33 mouse cellular contexts compared by ENCODE assay signal in genomic region chr1:143631337-143631736, GRCm38 (mm10). TPM values are rescaled to one million over a fixed set of nuclear protein-coding genes. Genes with fewer than 3 reads are reported as not detected.
DNase-seq lines count a peak whose midpoint lies in the region; ATAC-seq and TF ChIP-seq lines count a peak whose summit lies in the region.
"Had no signal": no experiment of that assay in that cellular context is flagged by ENCODE, and none has a peak within 500 bp of the region (broad histone marks: within the 10 kb centered on the region; RNA-seq: fewer than 3 reads in every experiment).

No protein-coding gene starts in this region.

- no peak for TF ChIP-seq EP300 in liver, postnatal 0 days (IDR thresholded peaks at IDR 0.05; ENCODE audit: low read depth)

- H3K9me3 ChIP-seq in liver, embryonic 12.5 days (replicated peaks) = no peaks in the 10 kb centered on the region
- no peaks in the 10 kb centered on the region for H3K9me3 ChIP-seq in liver, postnatal 0 days (ENCODE audit: low read length)
- H3K9me3 ChIP-seq: embryonic facial prominence, embryonic 12.5 days; G1E; heart, embryonic 10.5 days; heart, embryonic 15.5 days; limb, embryonic 12.5 days; midbrain, embryonic 10.5 days; midbrain, embryonic 15.5 days; neural tube, embryonic 15.5 days; stomach, embryonic 15.5 days had no signal

- ATAC-seq in liver, embryonic 12.5 days = peak; percentile 64
- peak; percentile 75 for ATAC-seq in liver, postnatal 0 days
- no peak for ATAC-seq in granulocyte monocyte progenitor cell, adult 5-6 weeks (replicated peaks; ENCODE audit: poor library complexity, severe bottlenecking)
- ATAC-seq: forebrain, embryonic 16.5 days; hindbrain, embryonic 16.5 days; midbrain, embryonic 15.5 days; Patski had no signal

- no peaks in the 10 kb centered on the region for H3K27me3 ChIP-seq in liver, embryonic 12.5 days (replicated peaks)
- no peaks in the 10 kb centered on the region for H3K27me3 ChIP-seq in liver, postnatal 0 days (ENCODE audit: insufficient read depth, low read length)
- H3K27me3 ChIP-seq: embryonic facial prominence, embryonic 12.5 days; heart, embryonic 15.5 days; limb, embryonic 12.5 days; midbrain, embryonic 15.5 days; neural tube, embryonic 15.5 days; Patski; stomach, embryonic 15.5 days had no signal

- WGBS in liver, embryonic 12.5 days (ENCODE audit: insufficient replicate concordance) = 74% methylated on average over 7 of the region's 7 CpGs
- WGBS in liver, postnatal 0 days (ENCODE audit: insufficient replicate concordance) = 74% methylated on average over 7 of the region's 7 CpGs

- no peak overlapping the region for H3K4me3 ChIP-seq in brown adipose tissue, adult 24 weeks (ENCODE audit: insufficient read depth, low read depth, low read length)
- no peak overlapping the region for H3K4me3 ChIP-seq in liver, embryonic 12.5 days
- H3K4me3 ChIP-seq in liver, postnatal 0 days (ENCODE audit: low read depth, low read length) = no peak overlapping the region
- H3K4me3 ChIP-seq: embryonic facial prominence, embryonic 12.5 days; heart, embryonic 10.5 days; heart, embryonic 15.5 days; limb, embryonic 12.5 days; midbrain, embryonic 10.5 days; midbrain, embryonic 15.5 days; neural tube, embryonic 15.5 days; stomach, embryonic 15.5 days had no signal

- no peaks in the 10 kb centered on the region; the same call in 1 of the 2 replicates for H3K4me1 ChIP-seq in brown adipose tissue, adult 24 weeks (ENCODE audit: control insufficient read depth, insufficient read depth, insufficient read length, low read length)
- peaks cover 8% of the 10 kb centered on the region for H3K4me1 ChIP-seq in liver, embryonic 12.5 days
- no peaks in the 10 kb centered on the region for H3K4me1 ChIP-seq in liver, postnatal 0 days (ENCODE audit: insufficient read depth)
- H3K4me1 ChIP-seq: embryonic facial prominence, embryonic 12.5 days; heart, embryonic 10.5 days; heart, embryonic 15.5 days; limb, embryonic 12.5 days; midbrain, embryonic 15.5 days; neural tube, embryonic 15.5 days; stomach, embryonic 15.5 days had no signal

- H3K27ac ChIP-seq in brown adipose tissue, adult 24 weeks (replicated peaks; ENCODE audit: low read depth, low read length) = peak overlapping the region; percentile 90
- no peak overlapping the region for H3K27ac ChIP-seq in liver, embryonic 12.5 days
- H3K27ac ChIP-seq in liver, postnatal 0 days (ENCODE audit: low read depth) = peak overlapping the region; percentile 75
- H3K27ac ChIP-seq: embryonic facial prominence, embryonic 12.5 days; heart, embryonic 10.5 days; heart, embryonic 15.5 days; limb, embryonic 12.5 days; midbrain, embryonic 10.5 days; midbrain, embryonic 15.5 days; neural tube, embryonic 15.5 days; stomach, embryonic 15.5 days had no signal

- peak; percentile 21 for DNase-seq in embryo, embryonic 10 days (ENCODE audit: low spot score)
- no peak for DNase-seq in embryo, embryonic 9.5 days (ENCODE audit: extremely low spot score)
- DNase-seq in liver, postnatal 0 days = peak; percentile 15
- no peak for DNase-seq in spleen, postnatal 4 days (ENCODE audit: low spot score in 2 of 2)
- DNase-seq: adrenal gland, postnatal 10 days; cerebellum, adult 11 months; cerebellum, adult 9-11 months; gastrocnemius, postnatal 14 days; heart, adult 11 months; kidney, adult 9 months; kidney, postnatal 10 days; layer of hippocampus, postnatal 36 days; lung, adult 2 months; lung, postnatal 14 days; retina, postnatal 1 day; right cerebral cortex, postnatal 14 days had no signal

- no peak for TF ChIP-seq CTCF in liver, postnatal 0 days (IDR thresholded peaks at IDR 0.05; ENCODE audit: low read depth)

- H3K4me2 ChIP-seq in liver, embryonic 12.5 days = no peak overlapping the region
- H3K4me2 ChIP-seq in liver, postnatal 0 days (ENCODE audit: low read depth, low read length) = no peak overlapping the region
- H3K4me2 ChIP-seq: embryonic facial prominence, embryonic 12.5 days; heart, embryonic 15.5 days; limb, embryonic 12.5 days; midbrain, embryonic 15.5 days; neural tube, embryonic 15.5 days; stomach, embryonic 15.5 days had no signal

- H3K9ac ChIP-seq in liver, embryonic 12.5 days = no peak overlapping the region
- no peak overlapping the region for H3K9ac ChIP-seq in liver, postnatal 0 days (replicated peaks)
- H3K9ac ChIP-seq: embryonic facial prominence, embryonic 12.5 days; heart, embryonic 15.5 days; limb, embryonic 12.5 days; midbrain, embryonic 15.5 days; neural tube, embryonic 15.5 days; stomach, embryonic 15.5 days had no signal

- H3K36me3 ChIP-seq in liver, embryonic 12.5 days = peaks cover 10% of the 10 kb centered on the region
- peaks cover 8% of the 10 kb centered on the region; the same call in 1 of the 2 replicates for H3K36me3 ChIP-seq in liver, postnatal 0 days (replicated peaks; ENCODE audit: insufficient read depth, low read length)
- H3K36me3 ChIP-seq: midbrain, embryonic 15.5 days; stomach, embryonic 15.5 days had no signal

RNA-seq across cellular contexts. Expression of gene B3galt2, which starts 9.1 kb away (rescaled TPM):
- 7.6 and 18.1 TPM in 2 replicates for polyA plus RNA-seq in brown adipose tissue, adult 24 weeks (2012; ENCODE audit: insufficient read depth, insufficient read length, missing spikeins)
- 0.12 and 0.18 TPM in 2 replicates for polyA plus RNA-seq in liver, embryonic 12.5 days (2016; fragmentation: Nextera tagmentation; extraction: Ambion mirVana)
- polyA plus RNA-seq in liver, postnatal 0 days (2015; fragmentation: Nextera tagmentation; extraction: Ambion mirVana) = 0.02 and 0.07 TPM in 2 replicates
- not detected in 2 replicates for total RNA-seq in granulocyte monocyte progenitor cell, adult 5-6 weeks (2014; fragmentation: Nextera tagmentation)
- 0.04 and 0.05 TPM in 2 replicates for total RNA-seq in granulocyte monocyte progenitor cell, adult 5-6 weeks (2017)
- total RNA-seq: megakaryocyte progenitor cell, adult 5-6 weeks had no signal
- polyA plus RNA-seq: G1E; Patski; small intestine, adult 2 months had no signal

Comparison
In these comparisons a context has a peak if more than half of its experiments do, and no peak if none do; other contexts are left out.
1. DNase-seq: peak in embryo, embryonic 10 days (single experiment) and liver, postnatal 0 days (single experiment); none in embryo, embryonic 9.5 days (single experiment) and spleen, postnatal 4 days (0 of 2).